ENCODE assay signal across 27 mouse cellular contexts in the genomic region with DNA sequence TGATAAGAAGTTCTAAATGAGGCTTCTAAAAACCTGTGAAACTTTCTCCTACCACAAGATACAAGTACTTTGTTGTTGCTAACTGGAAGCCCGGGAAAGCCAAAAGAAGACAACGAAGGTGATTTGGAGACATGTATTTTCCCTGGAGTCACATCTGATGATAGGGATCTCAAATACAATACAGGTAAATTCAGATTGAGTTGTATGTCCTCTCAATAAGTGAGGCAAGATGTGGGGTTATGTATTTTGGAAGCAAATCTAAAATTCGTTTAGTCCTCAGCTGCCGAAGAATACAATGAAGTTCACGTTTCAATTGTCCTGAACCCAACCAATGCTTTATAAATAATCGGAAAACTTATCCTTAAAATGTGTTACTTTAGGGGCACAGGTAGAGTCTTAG. TPM values are rescaled to one million over a fixed set of nuclear protein-coding genes. Genes with fewer than 3 reads are reported as not detected.
DNase-seq lines count a peak whose midpoint lies in the region; ATAC-seq lines count a peak whose summit lies in the region.
"Had no signal": no experiment of that assay in that cellular context is flagged by ENCODE, and none has a peak within 500 bp of the region (broad histone marks: within the 10 kb centered on the region; RNA-seq: fewer than 3 reads in every experiment).

No protein-coding gene starts in this region.

- H3K36me3 ChIP-seq in embryonic facial prominence, embryonic 11.5 days (replicated peaks; ENCODE audit: control insufficient read depth, insufficient read depth, low read depth, low read length), result no peaks in the 10 kb centered on the region
- no peaks in the 10 kb centered on the region for H3K36me3 ChIP-seq in embryonic facial prominence, embryonic 10.5 days (replicated peaks)
- no peaks in the 10 kb centered on the region for H3K36me3 ChIP-seq in midbrain, embryonic 11.5 days (ENCODE audit: control insufficient read depth, insufficient read depth, low read length)
- no peaks in the 10 kb centered on the region for H3K36me3 ChIP-seq in midbrain, embryonic 15.5 days (replicated peaks)
- H3K36me3 ChIP-seq in limb, embryonic 13.5 days, result no peaks in the 10 kb centered on the region
- H3K36me3 ChIP-seq in liver, embryonic 12.5 days, result no peaks in the 10 kb centered on the region
- H3K36me3 ChIP-seq: embryonic facial prominence, embryonic 12.5 days; embryonic facial prominence, embryonic 15.5 days; forebrain, embryonic 10.5 days; forebrain, embryonic 12.5 days; G1E had no signal

- H3K4me1 ChIP-seq in embryonic facial prominence, embryonic 11.5 days (ENCODE audit: control insufficient read depth, insufficient read depth, low read length), result no peaks in the 10 kb centered on the region
- peaks cover 66% of the 10 kb centered on the region for H3K4me1 ChIP-seq in embryonic facial prominence, embryonic 10.5 days
- peaks cover 20% of the 10 kb centered on the region for H3K4me1 ChIP-seq in midbrain, embryonic 11.5 days (ENCODE audit: control insufficient read depth, insufficient read depth, low read length)
- peaks cover 27% of the 10 kb centered on the region for H3K4me1 ChIP-seq in midbrain, embryonic 15.5 days
- peaks cover 39% of the 10 kb centered on the region for H3K4me1 ChIP-seq in limb, embryonic 13.5 days
- no peaks in the 10 kb centered on the region; the same call in 1 of the 2 replicates for H3K4me1 ChIP-seq in liver, embryonic 12.5 days

- H3K9ac ChIP-seq in embryonic facial prominence, embryonic 11.5 days (replicated peaks; ENCODE audit: low read length), result no peak overlapping the region
- no peak overlapping the region for H3K9ac ChIP-seq in midbrain, embryonic 11.5 days (ENCODE audit: low read length)
- H3K9ac ChIP-seq in midbrain, embryonic 15.5 days, result no peak overlapping the region
- no peak overlapping the region for H3K9ac ChIP-seq in limb, embryonic 13.5 days
- H3K9ac ChIP-seq in liver, embryonic 12.5 days, result no peak overlapping the region
- H3K9ac ChIP-seq: embryonic facial prominence, embryonic 12.5 days; embryonic facial prominence, embryonic 15.5 days; forebrain, embryonic 12.5 days had no signal

- H3K4me3 ChIP-seq in embryonic facial prominence, embryonic 11.5 days (ENCODE audit: low read depth, low read length), result no peak overlapping the region
- H3K4me3 ChIP-seq in embryonic facial prominence, embryonic 10.5 days, result no peak overlapping the region
- no peak overlapping the region for H3K4me3 ChIP-seq in midbrain, embryonic 11.5 days (ENCODE audit: low read depth, low read length)
- H3K4me3 ChIP-seq in midbrain, embryonic 15.5 days, result no peak overlapping the region
- no peak overlapping the region for H3K4me3 ChIP-seq in limb, embryonic 13.5 days
- no peak overlapping the region for H3K4me3 ChIP-seq in liver, embryonic 12.5 days
- H3K4me3 ChIP-seq: embryonic facial prominence, embryonic 12.5 days; erythroblast, embryonic 14.5 days; forebrain, embryonic 12.5 days had no signal

- peaks cover 24% of the 10 kb centered on the region for H3K27me3 ChIP-seq in embryonic facial prominence, embryonic 11.5 days (ENCODE audit: control insufficient read depth, insufficient read depth, low read length)
- H3K27me3 ChIP-seq in embryonic facial prominence, embryonic 10.5 days (replicated peaks; ENCODE audit: low read depth, poor library complexity, severe bottlenecking), result peaks cover 96% of the 10 kb centered on the region
- H3K27me3 ChIP-seq in midbrain, embryonic 11.5 days (ENCODE audit: control insufficient read depth, insufficient read depth, low read length), result peaks cover 89% of the 10 kb centered on the region
- peaks cover 89% of the 10 kb centered on the region for H3K27me3 ChIP-seq in midbrain, embryonic 15.5 days (replicated peaks)
- H3K27me3 ChIP-seq in limb, embryonic 13.5 days, result peaks cover 77% of the 10 kb centered on the region
- peaks cover 90% of the 10 kb centered on the region for H3K27me3 ChIP-seq in liver, embryonic 12.5 days (replicated peaks)

- peak; percentile 4 for DNase-seq in embryonic facial prominence, embryonic 11.5 days (ENCODE audit: low spot score)
- DNase-seq in embryonic facial prominence, embryonic 10.5 days (ENCODE audit: low spot score), result no peak
- peak; percentile 90 for DNase-seq in midbrain, embryonic 11.5 days (ENCODE audit: low spot score, missing footprints)
- peak; percentile 7 for DNase-seq in retina, postnatal 1 day
- no peak for DNase-seq in retina, embryonic 14.5 days (ENCODE audit: low spot score)
- DNase-seq: adrenal gland, adult 8-10 months; adrenal gland, postnatal 14 days; adrenal gland, postnatal 36 days; B cell, adult 2 months; cerebellum, adult 11-12 months; cerebellum, adult 2 months; cerebellum, adult 9-10 months; cerebellum, postnatal 25 days had no signal

- WGBS in embryonic facial prominence, embryonic 11.5 days, result 13% methylated on average over 6 of the region's 6 CpGs
- WGBS in embryonic facial prominence, embryonic 10.5 days, result 9% methylated on average over 6 of the region's 6 CpGs
- 9% methylated on average over 6 of the region's 6 CpGs for WGBS in midbrain, embryonic 11.5 days
- WGBS in midbrain, embryonic 15.5 days, result 10% methylated on average over 6 of the region's 6 CpGs
- 25% methylated on average over 6 of the region's 6 CpGs for WGBS in limb, embryonic 13.5 days
- WGBS in liver, embryonic 12.5 days (ENCODE audit: insufficient replicate concordance), result 23% methylated on average over 6 of the region's 6 CpGs

- no peaks in the 10 kb centered on the region for H3K9me3 ChIP-seq in embryonic facial prominence, embryonic 11.5 days (replicated peaks; ENCODE audit: control insufficient read depth, low read length)
- 0 out of 2 replicates have a peak, but pooled peaks cover 3% of the 10 kb centered on the region for H3K9me3 ChIP-seq in embryonic facial prominence, embryonic 10.5 days
- H3K9me3 ChIP-seq in midbrain, embryonic 11.5 days (ENCODE audit: control insufficient read depth, low read length), result no peaks in the 10 kb centered on the region
- H3K9me3 ChIP-seq in midbrain, embryonic 15.5 days, result no peaks in the 10 kb centered on the region
- H3K9me3 ChIP-seq in limb, embryonic 13.5 days, result no peaks in the 10 kb centered on the region
- H3K9me3 ChIP-seq in liver, embryonic 12.5 days (replicated peaks), result no peaks in the 10 kb centered on the region
- H3K9me3 ChIP-seq: embryonic facial prominence, embryonic 12.5 days; embryonic facial prominence, embryonic 15.5 days; forebrain, embryonic 10.5 days; forebrain, embryonic 12.5 days had no signal

- no peak overlapping the region for H3K4me2 ChIP-seq in embryonic facial prominence, embryonic 11.5 days (ENCODE audit: low read depth, low read length)
- no peak overlapping the region for H3K4me2 ChIP-seq in midbrain, embryonic 11.5 days
- no peak overlapping the region for H3K4me2 ChIP-seq in midbrain, embryonic 15.5 days
- H3K4me2 ChIP-seq in limb, embryonic 13.5 days (replicated peaks), result 0 out of 2 replicates have a peak overlapping the region, but pooled peaks have one; percentile 88
- H3K4me2 ChIP-seq in liver, embryonic 12.5 days, result no peak overlapping the region

- H3K27ac ChIP-seq in embryonic facial prominence, embryonic 11.5 days (replicated peaks; ENCODE audit: low read depth, low read length), result no peak overlapping the region
- H3K27ac ChIP-seq in embryonic facial prominence, embryonic 10.5 days (replicated peaks), result no peak overlapping the region
- H3K27ac ChIP-seq in midbrain, embryonic 11.5 days (ENCODE audit: low read depth, low read length), result no peak overlapping the region
- H3K27ac ChIP-seq in midbrain, embryonic 15.5 days, result no peak overlapping the region
- H3K27ac ChIP-seq in limb, embryonic 13.5 days, result no peak overlapping the region
- H3K27ac ChIP-seq in liver, embryonic 12.5 days, result no peak overlapping the region
- H3K27ac ChIP-seq: embryonic facial prominence, embryonic 15.5 days; forebrain, embryonic 10.5 days; forebrain, embryonic 12.5 days had no signal

- ATAC-seq in embryonic facial prominence, embryonic 11.5 days (replicated peaks; ENCODE audit: insufficient number of reproducible peaks, low FRiP score, low TSS enrichment, low read depth), result no peak
- no peak for ATAC-seq in midbrain, embryonic 11.5 days (ENCODE audit: low FRiP score)
- ATAC-seq in midbrain, embryonic 15.5 days (replicated peaks), result no peak
- ATAC-seq in limb, embryonic 13.5 days (ENCODE audit: low FRiP score, low read depth), result no peak
- ATAC-seq in liver, embryonic 12.5 days, result no peak
- ATAC-seq: activated CD4-positive, CD25-positive, alpha-beta regulatory T cell, adult 4 months; CD4-positive, CD25-positive, alpha-beta regulatory T cell, adult 4 months; forebrain, embryonic 14.5 days; forebrain, embryonic 16.5 days; Patski had no signal

RNA-seq across cellular contexts. Expression of gene Msx2, which starts 1.6 kb away (rescaled TPM):
- polyA plus RNA-seq in embryonic facial prominence, embryonic 11.5 days (2014; fragmentation: Nextera tagmentation; extraction: Ambion mirVana), result 31.2 and 41.2 TPM in 2 replicates
- 41.4 and 57.6 TPM in 2 replicates for polyA plus RNA-seq in embryonic facial prominence, embryonic 10.5 days (2016; fragmentation: Nextera tagmentation; extraction: Ambion mirVana)
- 23.0 and 25.0 TPM in 2 replicates for polyA plus RNA-seq in midbrain, embryonic 11.5 days (2014; fragmentation: Nextera tagmentation; extraction: Ambion mirVana)
- 0.60 and 0.83 TPM in 2 replicates for polyA plus RNA-seq in midbrain, embryonic 15.5 days (2015; fragmentation: Nextera tagmentation; extraction: Ambion mirVana)
- 35.7 and 46.1 TPM in 2 replicates for polyA plus RNA-seq in limb, embryonic 13.5 days (2015; fragmentation: Nextera tagmentation; extraction: Ambion mirVana)
- 0.32 and 0.33 TPM in 2 replicates for polyA plus RNA-seq in liver, embryonic 12.5 days (2016; fragmentation: Nextera tagmentation; extraction: Ambion mirVana)
- polyA plus RNA-seq: activated CD4-positive, CD25-positive, alpha-beta regulatory T cell, adult 4 months; CD4-positive, CD25-positive, alpha-beta regulatory T cell, adult 4 months; erythroblast, embryonic 14.5 days; G1E; Patski had no signal

Comparison
In these comparisons a context has a peak if more than half of its experiments do, and no peak if none do; other contexts are left out.
1. DNase-seq: peak in embryonic facial prominence, embryonic 11.5 days (single experiment), midbrain, embryonic 11.5 days (single experiment) and retina, postnatal 1 day (single experiment); none in embryonic facial prominence, embryonic 10.5 days (single experiment) and retina, embryonic 14.5 days (single experiment).
2. RNA of gene Msx2, which starts 1.6 kb away (polyA plus RNA-seq): 35.7 to 46.1 TPM in limb, embryonic 13.5 days, 41.4 to 57.6 TPM in embryonic facial prominence, embryonic 10.5 days, 31.2 to 41.2 TPM in embryonic facial prominence, embryonic 11.5 days and 23.0 to 25.0 TPM in midbrain, embryonic 11.5 days; 0.60 to 0.83 TPM in midbrain, embryonic 15.5 days and 0.32 to 0.33 TPM in liver, embryonic 12.5 days; every median in the first group is over 10 times any median in the second.